Mouse (Mus musculus) thymus, adult 2 months (tissue): Measurements from ENCODE around the gene 2900092C05Rik.

Experiments
- CTCF ChIP-seq: fragments of 200-500 bp; IDR thresholded peaks from 2 replicates; pipeline ENCODE4 v1.5.1; 2012; ENCODE audit warnings: mild to moderate bottlenecking, control low read depth, low read length, moderate library complexity, borderline replicate concordance; ENCODE audit not compliant: control insufficient read depth, poor library complexity, insufficient read depth; ENCODE audit errors: extremely low read depth
- POLR2A ChIP-seq: fragments of 200-500 bp; IDR thresholded peaks from 2 replicates; pipeline ENCODE4 v1.6.1; 2012; ENCODE audit warnings: mild to moderate bottlenecking, low read length, control low read depth, moderate library complexity; ENCODE audit not compliant: control insufficient read depth, poor library complexity, insufficient read depth; ENCODE audit errors: extremely low read depth

- no peak for TF ChIP-seq CTCF
- TF ChIP-seq POLR2A: no peak
These were observed 1.4 kb upstream of the 2900092C05Rik start for GRCm38 (mm10) chr7:12510913-12511312.
